Mouse (Mus musculus) forebrain, embryonic 15.5 days (tissue): ENCODE measurements around the gene Ppil4. TPM values are rescaled to one million over a fixed set of nuclear protein-coding genes. Genes with fewer than 3 reads are reported as not detected.
"Not testable (repeated sequence)": the region's sequence is repeated elsewhere in the genome, so short reads cannot be mapped to it uniquely, and the experiment has no call there.

Source experiments
- ATAC-seq: fragments of 200-750 bp; cut with Nextera tagmentation; replicated peaks from 2 replicates; pipeline ENCODE4 v1.8.0; 2017; ENCODE audit warnings: mild to moderate bottlenecking, moderate TSS enrichment, moderate library complexity
- H3K27ac ChIP-seq: fragments of 300-500 bp; sonication (generic); replicated peaks from 2 replicates; pipeline ENCODE4 v1.5.1; 2015; ENCODE audit warnings: mild to moderate bottlenecking, inconsistent platforms
- H3K27me3 ChIP-seq: fragments of 300-500 bp; sonication (generic); 2 replicates; pipeline ENCODE4 v1.6.1; 2015; ENCODE audit warnings: inconsistent platforms
- H3K36me3 ChIP-seq: fragments of 300-500 bp; sonication (generic); 2 replicates; pipeline ENCODE4 v1.6.1; 2015; ENCODE audit warnings: mild to moderate bottlenecking, inconsistent platforms
- H3K4me1 ChIP-seq: fragments of 300-500 bp; sonication (generic); 2 replicates; pipeline ENCODE4 v1.6.1; 2015; ENCODE audit warnings: inconsistent platforms
- H3K4me2 ChIP-seq: fragments of 300-500 bp; sonication (generic); replicated peaks from 2 replicates; pipeline ENCODE4 v1.6.1; 2015; ENCODE audit warnings: mild to moderate bottlenecking, inconsistent platforms
- H3K4me3 ChIP-seq: fragments of 300-500 bp; sonication (generic); 2 replicates; pipeline ENCODE4 v1.5.1; 2015; ENCODE audit warnings: mild to moderate bottlenecking, inconsistent platforms
- H3K9ac ChIP-seq: fragments of 300-500 bp; sonication (generic); replicated peaks from 2 replicates; pipeline ENCODE4 v1.6.1; 2015; ENCODE audit warnings: mild to moderate bottlenecking, inconsistent platforms
- H3K9me3 ChIP-seq: fragments of 300-500 bp; sonication (generic); 2 replicates; pipeline ENCODE4 v1.6.1; 2016; ENCODE audit warnings: inconsistent platforms
- WGBS: fragments of 180-500 bp; shearing (Covaris S2); methylation state at CpG from one replicate; pipeline ENCODE4 v1.1.7; 2015; ENCODE audit warnings: mixed read lengths; 5-methylcytosine and 5-hydroxymethylcytosine counted together
- polyA plus RNA-seq: library from polyadenylated mRNA; unstranded; fragments of >200 nt; fragmentation: Nextera tagmentation; extraction: Ambion mirVana; gene quantifications from 2 replicates; pipeline ENCODE4 v1.2.1, GENCODE M21; 2015

Gene Ppil4
- polyA plus RNA-seq: 53.4 and 58.2 TPM in 2 replicates

DNA sequence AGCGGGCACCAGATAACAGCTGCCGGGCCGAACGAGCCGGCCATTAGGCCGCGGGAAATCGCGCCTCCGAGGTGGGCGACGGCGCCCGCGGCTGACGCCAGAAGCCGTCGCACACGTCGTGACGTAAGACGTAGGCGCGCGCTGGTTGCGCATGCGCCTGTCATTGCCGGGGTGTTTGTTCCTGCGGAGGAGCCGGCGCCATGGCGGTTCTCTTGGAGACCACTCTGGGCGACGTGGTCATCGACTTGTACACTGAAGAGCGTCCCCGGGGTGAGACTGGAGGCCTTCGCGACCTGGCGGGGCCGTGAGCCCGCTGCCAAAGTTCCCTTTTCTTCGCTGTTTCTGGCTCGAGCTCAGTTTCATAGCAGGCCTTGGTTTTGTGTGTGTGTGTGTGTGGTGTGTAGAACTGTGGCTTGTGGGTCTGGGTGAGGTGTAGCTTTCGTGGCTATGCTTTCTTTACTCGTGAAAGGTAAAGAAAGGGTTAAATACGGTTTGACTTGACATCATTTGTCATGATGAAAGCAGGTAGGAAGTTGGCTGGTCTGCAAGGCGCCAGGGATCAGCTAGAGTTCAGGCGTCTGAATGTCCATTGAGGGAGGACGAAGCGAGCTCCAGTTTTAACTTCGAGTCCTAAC, at the start of gene Ppil4, which contains the start of gene Ginm1:
Ppil4 (plus strand) TSS at position 141 of the 635 bp plus-strand sequence.
Ginm1 (minus strand) TSS at position 74 of the 635 bp plus-strand sequence.
- Histone ChIP-seq H3K9ac (peak within 1 kb of the TSS; percentile 94), H3K4me3 (peak within 1 kb of the TSS; percentile 98), H3K9me3 (no peaks in the 10 kb centered on the region), H3K27me3 (no peaks in the 10 kb centered on the region), H3K4me2 (peak within 1 kb of the TSS; percentile 88), H3K4me1 (peaks cover 32% of the 10 kb centered on the region), H3K36me3 (peaks cover 20% of the 10 kb centered on the region), H3K27ac (peak within 1 kb of the TSS; percentile 77)
- WGBS: under 1% methylated on average over 52 of the region's 52 CpGs
- peak; percentile 96 for ATAC-seq

DNA sequence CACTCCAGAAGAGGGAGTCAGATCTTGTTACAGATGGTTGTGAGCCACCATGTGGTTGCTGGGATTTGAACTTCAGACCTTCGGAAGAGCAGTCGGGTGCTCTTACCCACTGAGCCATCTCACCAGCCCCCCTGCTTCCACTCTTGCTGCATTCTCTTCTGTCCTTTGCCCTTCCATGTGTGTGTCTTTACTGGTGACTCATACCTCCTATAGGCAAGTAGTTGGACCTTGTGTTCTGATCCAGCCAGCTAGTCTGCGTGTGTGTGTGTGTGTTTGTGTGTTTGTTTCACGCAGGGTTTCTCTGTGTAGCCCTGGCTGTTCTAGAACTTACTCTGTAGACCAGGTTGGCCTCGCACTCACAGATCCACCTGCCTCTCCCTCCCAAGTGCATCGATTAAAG, 47.2 kb upstream of the Ppil4 start:
- H3K4me2 ChIP-seq, H3K27me3 ChIP-seq, H3K4me1 ChIP-seq, H3K9me3 ChIP-seq, H3K27ac ChIP-seq, H3K9ac ChIP-seq, ATAC-seq, H3K4me3 ChIP-seq: not testable (repeated sequence)
- peaks cover 56% of the 10 kb centered on the region for H3K36me3 ChIP-seq
- 96% methylated on average over 6 of the region's 6 CpGs for WGBS

DNA sequence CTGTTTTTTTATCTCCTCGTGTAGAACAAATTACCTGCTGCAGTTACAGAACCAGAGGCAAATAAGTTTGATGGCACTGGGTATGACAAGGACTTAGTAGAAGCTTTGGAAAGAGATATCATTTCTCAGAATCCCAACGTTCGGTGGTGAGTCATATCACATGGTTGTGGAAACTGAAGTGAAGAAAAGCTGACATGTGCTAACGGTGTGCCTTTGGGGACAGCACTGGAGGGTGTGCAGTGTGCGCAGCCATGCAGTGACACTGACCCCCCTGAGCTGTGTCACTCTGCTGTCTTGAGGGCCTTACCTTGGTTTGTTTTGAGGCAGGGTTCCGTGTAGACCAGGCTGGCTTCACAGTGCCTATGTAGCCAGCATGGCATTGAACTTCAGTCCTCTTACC, 43.9 kb upstream of the Ppil4 start:
- ATAC-seq: no peak
- no peak overlapping the region for H3K4me2 ChIP-seq
- H3K4me3 ChIP-seq: no peak overlapping the region
- H3K9me3 ChIP-seq: no peaks in the 10 kb centered on the region
- no peaks in the 10 kb centered on the region for H3K27me3 ChIP-seq
- no peak overlapping the region for H3K9ac ChIP-seq
- H3K36me3 ChIP-seq: peaks cover 63% of the 10 kb centered on the region
- no peaks in the 10 kb centered on the region for H3K4me1 ChIP-seq
- WGBS: 94% methylated on average over 6 of the region's 6 CpGs
- H3K27ac ChIP-seq: no peak overlapping the region

DNA sequence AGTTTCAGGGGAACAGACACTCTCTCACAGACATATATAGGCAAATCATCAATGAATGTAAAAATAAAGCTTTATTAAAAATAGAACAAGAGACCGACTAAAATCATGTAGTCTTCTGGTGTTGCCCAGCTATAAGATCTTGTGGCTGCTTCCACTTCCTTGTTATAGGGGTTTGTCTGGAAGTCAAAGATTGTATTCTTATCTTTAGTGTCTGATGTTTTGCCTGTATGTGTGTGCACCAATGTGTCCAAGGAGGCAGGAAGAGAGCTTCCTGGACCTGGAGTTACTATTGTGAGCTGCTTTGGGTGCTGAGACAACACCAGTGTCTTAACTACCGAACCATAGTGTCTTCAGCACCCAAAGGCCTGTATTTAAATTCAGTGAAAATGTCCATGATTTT, 35.1 kb upstream of the Ppil4 start:
- WGBS: 96% methylated on average over 2 of the region's 2 CpGs

DNA sequence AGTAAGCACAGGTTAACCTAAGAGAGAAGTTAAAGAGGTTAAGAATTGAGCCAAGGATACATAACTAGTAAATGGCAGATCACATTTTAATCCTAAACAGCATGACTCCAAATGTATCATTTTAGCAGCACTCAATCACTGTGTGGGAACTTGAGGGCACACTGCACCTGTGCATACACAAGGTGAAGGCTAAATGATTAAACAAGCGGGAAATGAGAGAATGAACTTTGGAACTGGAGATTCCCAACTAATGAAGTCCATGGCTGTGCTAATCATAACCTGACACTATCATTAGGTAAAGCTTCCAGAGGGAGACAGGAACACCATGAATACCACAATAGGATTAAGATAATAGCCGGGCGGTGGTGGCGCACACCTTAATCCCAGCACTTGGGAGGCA, 20.3 kb upstream of the Ppil4 start:
- Histone ChIP-seq H3K4me2 (no peak overlapping the region), H3K9me3 (no peaks in the 10 kb centered on the region), H3K4me1 (no peaks in the 10 kb centered on the region), H3K9ac (no peak overlapping the region), H3K27ac (no peak overlapping the region), H3K27me3 (no peaks in the 10 kb centered on the region), H3K36me3 (peaks cover 65% of the 10 kb centered on the region), H3K4me3 (no peak overlapping the region)
- no peak for ATAC-seq
- 95% methylated on average over 4 of the region's 4 CpGs for WGBS

More for the DNA sequence above, 35.1 kb upstream of the Ppil4 start:
- no peaks in the 10 kb centered on the region for H3K9me3 ChIP-seq
- no peak for ATAC-seq
- peaks cover 60% of the 10 kb centered on the region for H3K36me3 ChIP-seq
- no peak overlapping the region for H3K4me2 ChIP-seq
- H3K9ac ChIP-seq: no peak overlapping the region
- H3K27ac ChIP-seq: no peak overlapping the region
- H3K27me3 ChIP-seq: no peaks in the 10 kb centered on the region
- no peak overlapping the region for H3K4me3 ChIP-seq
- no peaks in the 10 kb centered on the region for H3K4me1 ChIP-seq

DNA sequence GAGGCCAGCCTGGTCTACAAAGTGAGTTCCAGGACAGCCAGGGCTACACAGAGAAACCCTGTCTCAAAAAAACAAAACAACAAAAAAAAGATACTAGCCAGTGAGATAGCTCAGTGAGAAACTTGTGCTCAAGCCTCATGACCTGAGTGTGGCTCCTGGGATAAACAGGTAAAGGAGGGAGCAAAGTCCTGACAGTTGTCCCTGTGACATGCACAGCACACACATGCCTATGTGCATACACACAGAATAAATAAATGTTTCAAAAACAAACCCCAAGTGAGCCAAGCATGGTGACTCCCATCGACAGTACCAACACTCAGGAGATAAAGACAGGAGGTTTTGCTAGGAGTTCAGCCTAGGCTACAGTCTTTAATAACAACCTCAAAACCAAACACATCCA, 19.9 kb upstream of the Ppil4 start:
- no peak for ATAC-seq
- Histone ChIP-seq H3K4me2 (no peak overlapping the region), H3K9me3 (no peaks in the 10 kb centered on the region), H3K9ac (no peak overlapping the region), H3K4me1 (no peaks in the 10 kb centered on the region), H3K27ac (no peak overlapping the region), H3K4me3 (no peak overlapping the region), H3K36me3 (peaks cover 64% of the 10 kb centered on the region), H3K27me3 (no peaks in the 10 kb centered on the region)
- WGBS: 93% methylated on average over 1 of the region's 1 CpGs

DNA sequence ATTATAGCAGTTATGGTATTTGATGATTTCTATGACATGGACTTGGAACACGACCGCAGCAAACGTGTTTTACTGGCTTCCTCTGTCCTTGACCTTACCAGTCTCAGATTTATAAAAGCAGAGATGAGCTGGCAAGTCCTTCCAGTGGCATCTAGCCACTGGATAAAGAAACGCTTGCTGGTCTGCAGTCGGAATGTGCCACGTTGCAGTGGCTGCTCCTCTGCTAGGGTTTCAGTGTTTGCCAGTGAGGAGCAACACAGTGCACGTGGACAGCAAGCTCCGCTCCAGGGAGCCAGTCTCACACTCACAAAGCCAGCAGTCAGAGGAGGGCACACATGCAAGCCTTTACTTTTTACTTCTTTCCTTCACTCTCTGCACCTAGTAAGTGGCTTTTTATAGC, 17.3 kb upstream of the Ppil4 start:
- H3K4me3 ChIP-seq: no peak overlapping the region
- peaks cover 9% of the 10 kb centered on the region; the same call in 1 of the 2 replicates for H3K4me1 ChIP-seq
- peaks cover 44% of the 10 kb centered on the region for H3K36me3 ChIP-seq
- no peak for ATAC-seq
- no peak overlapping the region for H3K9ac ChIP-seq
- 91% methylated on average over 8 of the region's 8 CpGs for WGBS
- no peak overlapping the region for H3K4me2 ChIP-seq
- H3K27me3 ChIP-seq: no peaks in the 10 kb centered on the region
- no peaks in the 10 kb centered on the region for H3K9me3 ChIP-seq
- no peak overlapping the region for H3K27ac ChIP-seq

DNA sequence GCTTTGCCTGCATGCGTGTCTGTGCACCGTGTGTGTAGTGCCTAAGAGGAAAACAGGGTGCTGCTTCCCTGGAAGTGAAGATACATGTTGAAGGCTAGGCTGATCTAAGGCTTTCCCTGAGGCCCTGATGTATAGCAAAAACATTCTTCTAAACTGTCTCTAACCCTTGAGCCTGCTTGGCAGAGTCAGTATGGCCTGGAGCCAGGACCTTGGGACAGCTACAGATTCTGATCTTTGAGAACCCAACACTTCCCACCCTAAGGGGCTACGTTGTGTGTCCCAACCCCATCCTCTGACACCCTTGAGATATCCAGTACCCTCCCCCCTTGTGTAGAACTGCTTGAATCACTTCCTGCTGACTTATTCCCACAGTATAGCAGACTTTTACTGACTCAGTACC, 14.3 kb upstream of the Ppil4 start:
- ATAC-seq: no peak
- Histone ChIP-seq H3K4me3 (no peak overlapping the region), H3K9ac (no peak overlapping the region), H3K4me2 (no peak overlapping the region), H3K27ac (no peak overlapping the region), H3K9me3 (no peaks in the 10 kb centered on the region), H3K36me3 (peaks cover 19% of the 10 kb centered on the region), H3K27me3 (no peaks in the 10 kb centered on the region), H3K4me1 (peaks cover 9% of the 10 kb centered on the region; the same call in 1 of the 2 replicates)
- WGBS: 90% methylated on average over 3 of the region's 3 CpGs

DNA sequence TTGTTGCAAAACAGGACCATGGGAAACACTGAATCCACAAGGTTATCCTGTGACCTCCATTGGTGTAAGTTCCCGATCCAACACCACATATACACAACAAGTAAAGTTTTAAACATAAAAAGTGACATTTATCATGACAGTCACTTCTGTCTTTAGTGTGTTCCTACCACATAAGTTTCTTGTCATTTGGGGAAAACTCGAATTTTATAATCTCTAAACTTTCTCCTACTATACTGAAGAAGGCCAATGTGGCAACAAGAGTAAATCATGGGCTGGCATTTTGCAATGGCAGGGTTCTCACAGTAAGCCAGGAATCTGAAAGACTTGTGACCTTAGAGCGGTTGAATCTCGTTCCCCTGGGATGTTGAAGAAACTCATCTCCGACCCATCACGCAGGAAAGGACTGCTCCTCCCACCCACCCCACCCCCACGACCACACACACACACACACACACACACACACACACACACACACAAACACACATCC, 12.9 kb upstream of the Ppil4 start:
- ATAC-seq: no peak; the same call in none of the 2 replicates

DNA sequence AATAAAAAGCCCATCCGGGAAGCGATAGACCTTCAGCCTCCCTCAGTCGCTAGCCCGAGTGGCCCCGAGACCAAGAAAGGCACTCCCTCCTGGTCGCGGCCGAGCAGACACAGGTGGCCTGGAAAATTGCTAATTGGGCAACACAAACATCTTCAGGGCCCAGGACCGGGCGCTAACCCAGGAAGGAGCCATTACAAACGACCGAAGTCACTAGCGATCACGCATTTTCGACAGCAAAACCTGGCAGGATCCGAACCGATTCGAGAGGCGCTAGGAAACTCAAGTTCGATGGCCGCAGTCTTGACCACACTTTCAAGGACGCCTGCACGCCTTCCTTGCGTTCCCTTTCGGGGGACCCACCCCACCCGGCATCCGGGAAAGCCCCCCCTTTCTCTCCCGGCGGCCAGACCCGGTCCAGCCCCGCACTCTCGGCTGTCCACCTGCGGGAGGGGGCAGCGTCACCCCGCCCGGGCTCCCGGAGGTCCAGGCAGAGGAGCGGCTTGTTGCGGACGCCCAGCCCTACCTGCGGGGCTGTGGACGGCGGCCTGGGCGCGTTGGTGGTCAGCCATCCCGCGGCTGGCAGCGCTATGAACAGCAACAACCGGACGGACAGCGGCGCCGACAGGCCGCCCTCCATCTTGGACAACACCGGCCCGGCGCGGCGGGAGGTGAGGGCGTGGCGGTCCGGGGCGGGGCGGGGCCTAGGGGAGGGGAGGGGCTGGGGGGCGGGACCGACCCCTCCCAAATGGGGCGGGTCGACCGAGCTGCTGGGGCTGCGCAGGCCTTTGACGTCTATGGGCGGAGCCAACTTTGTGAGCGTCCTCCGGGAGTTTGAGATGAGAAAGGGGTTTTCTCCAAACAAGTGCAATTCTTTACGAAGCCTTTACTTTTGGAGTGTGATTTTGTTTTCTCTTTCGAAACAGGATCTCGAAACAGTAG, 12.2 kb upstream of the Ppil4 start:
- Histone ChIP-seq H3K27ac (peak overlapping the region; percentile 54; the same call in 1 of the 2 replicates), H3K4me1 (peaks cover 9% of the 10 kb centered on the region; the same call in 1 of the 2 replicates), H3K36me3 (peaks cover 5% of the 10 kb centered on the region; the same call in 1 of the 2 replicates), H3K9me3 (no peaks in the 10 kb centered on the region), H3K4me2 (peak overlapping the region; percentile 81), H3K4me3 (peak overlapping the region; percentile 99), H3K27me3 (no peaks in the 10 kb centered on the region), H3K9ac (peak overlapping the region; percentile 84)
- ATAC-seq: peak; percentile 93
- WGBS: under 1% methylated on average over 62 of the region's 77 CpGs

More for the DNA sequence above, 12.9 kb upstream of the Ppil4 start:
- Histone ChIP-seq H3K4me2 (peak overlapping the region; percentile 81), H3K27me3 (no peaks in the 10 kb centered on the region), H3K36me3 (peaks cover 8% of the 10 kb centered on the region; the same call in 1 of the 2 replicates), H3K4me1 (peaks cover 9% of the 10 kb centered on the region; the same call in 1 of the 2 replicates), H3K27ac (no peak overlapping the region), H3K9ac (peak overlapping the region; percentile 84), H3K4me3 (peak overlapping the region; percentile 99), H3K9me3 (no peaks in the 10 kb centered on the region)
- 18% methylated on average over 7 of the region's 7 CpGs for WGBS

DNA sequence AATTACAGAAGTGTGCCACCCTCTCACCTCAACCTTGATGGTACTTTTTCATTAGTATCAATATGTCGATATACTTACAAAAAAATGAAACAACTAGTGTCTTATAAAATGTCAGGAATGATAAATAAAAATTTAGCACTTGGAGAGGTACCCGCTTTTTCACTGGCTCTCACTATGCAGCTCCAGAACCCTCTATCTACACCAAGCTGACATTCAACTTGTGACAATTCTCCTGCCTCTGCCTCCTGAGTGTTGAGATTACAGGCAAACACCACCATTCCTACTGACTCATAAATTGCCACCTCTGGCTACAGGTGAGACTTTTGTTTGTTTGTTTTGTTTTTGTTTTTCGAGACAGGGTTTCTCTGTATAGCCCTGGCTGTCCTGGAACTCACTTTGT, 11.5 kb upstream of the Ppil4 start:
- Histone ChIP-seq H3K9ac (no peak overlapping the region), H3K27me3 (no peaks in the 10 kb centered on the region), H3K27ac (no peak overlapping the region), H3K9me3 (no peaks in the 10 kb centered on the region), H3K36me3 (peaks cover 5% of the 10 kb centered on the region; the same call in 1 of the 2 replicates), H3K4me1 (peaks cover 9% of the 10 kb centered on the region; the same call in 1 of the 2 replicates), H3K4me3 (peak overlapping the region; percentile 99), H3K4me2 (peak overlapping the region; percentile 81)
- ATAC-seq: peak; percentile 24
- 56% methylated on average over 3 of the region's 3 CpGs for WGBS

DNA sequence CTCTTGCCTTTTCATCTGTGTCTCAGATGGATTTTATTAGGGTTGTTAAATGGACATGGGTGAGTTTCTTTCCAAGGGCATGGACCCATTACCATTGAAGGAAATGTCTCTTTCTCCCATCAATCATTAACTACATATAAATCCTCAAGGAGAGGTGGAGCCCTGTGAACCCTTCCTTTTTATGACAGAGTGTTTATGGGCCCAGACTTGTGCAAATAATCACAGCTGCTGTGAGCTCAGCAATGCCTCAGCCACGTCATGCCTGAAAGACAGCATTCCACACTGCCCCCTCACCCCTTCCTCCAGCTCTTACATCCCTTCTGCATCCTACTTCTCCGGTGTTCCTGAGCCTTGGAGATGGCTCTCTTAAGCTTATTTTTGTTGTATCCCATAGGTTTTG, 5.4 kb upstream of the Ppil4 start:
- WGBS: 68% methylated on average over 2 of the region's 2 CpGs
- Histone ChIP-seq H3K27me3 (no peaks in the 10 kb centered on the region), H3K4me1 (peaks cover 14% of the 10 kb centered on the region), H3K4me3 (no peak overlapping the region), H3K4me2 (no peak overlapping the region), H3K9me3 (no peaks in the 10 kb centered on the region), H3K36me3 (0 out of 2 replicates have a peak, but pooled peaks cover 4% of the 10 kb centered on the region), H3K9ac (no peak overlapping the region), H3K27ac (no peak overlapping the region)
- ATAC-seq: no peak
